Mouse (Mus musculus) skeletal muscle tissue, adult 2 months (tissue): ENCODE results near the gene Fam228b.
"Not testable (repeated sequence)": the region's sequence is repeated elsewhere in the genome, so short reads cannot be mapped to it uniquely, and the experiment has no call there.

ENCODE experiments used
- DNase-seq: peaks from one replicate; pipeline ENCODE4 v3.0.0-alpha.2; 2012; ENCODE audit warnings: low read depth, low spot score

Gene Fam228b

DNA sequence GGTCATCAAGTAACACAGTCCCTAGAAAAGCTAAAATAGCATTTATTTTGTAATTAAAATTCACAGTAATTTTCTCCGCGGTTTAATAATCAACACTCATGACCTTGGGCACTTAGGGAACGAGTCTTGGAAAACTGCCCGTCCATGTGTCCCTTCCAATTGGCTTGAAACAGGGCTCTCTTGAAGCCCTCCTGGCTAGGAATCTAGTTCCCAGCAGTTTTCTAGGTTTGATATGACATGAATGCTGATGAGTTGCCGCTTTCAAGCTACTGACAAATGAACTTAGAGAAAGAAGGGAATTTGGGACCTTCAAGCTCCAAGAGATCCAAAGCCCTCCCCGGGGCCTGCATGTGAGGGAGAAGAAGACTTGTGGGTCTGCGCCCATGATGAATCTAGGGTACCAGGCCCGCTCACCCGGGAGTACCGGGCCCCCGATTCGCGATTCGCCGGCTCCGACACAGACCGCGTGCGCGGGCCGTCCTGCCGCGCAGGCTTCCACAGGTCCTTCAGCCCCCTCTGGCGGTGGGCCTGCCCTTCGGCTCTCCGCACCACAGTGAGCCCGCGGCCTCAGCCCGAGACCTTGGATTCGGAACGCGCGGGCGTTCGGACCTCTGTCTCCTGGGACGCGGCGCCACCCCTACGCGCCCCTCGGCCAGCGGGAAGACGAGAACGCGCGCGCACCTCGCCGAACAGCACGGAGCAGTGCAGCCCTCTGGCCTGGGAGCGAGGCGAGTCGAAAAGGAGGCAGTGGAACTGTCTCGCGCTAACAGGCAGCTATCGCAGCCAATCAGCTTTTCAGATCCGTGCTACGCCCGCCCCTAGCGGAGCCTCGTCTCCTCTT lies at the start of gene Fam228b, which contains the start of gene Pfn4:
Gene Fam228b (minus strand): TSS at position 776 of the 841 bp plus-strand sequence.
Gene Pfn4 (plus strand): TSS at position 531 of the 841 bp plus-strand sequence.
- DNase-seq: peak; percentile 80

- DNase-seq: peak; percentile 94
These were observed 48.5 kb upstream of the Fam228b start, which contains the start of gene Sf3b6 for GRCm38 (mm10) chr12:4817361-4818101. Gene Sf3b6, plus strand, starts transcription at chr12:4817544.

DNA sequence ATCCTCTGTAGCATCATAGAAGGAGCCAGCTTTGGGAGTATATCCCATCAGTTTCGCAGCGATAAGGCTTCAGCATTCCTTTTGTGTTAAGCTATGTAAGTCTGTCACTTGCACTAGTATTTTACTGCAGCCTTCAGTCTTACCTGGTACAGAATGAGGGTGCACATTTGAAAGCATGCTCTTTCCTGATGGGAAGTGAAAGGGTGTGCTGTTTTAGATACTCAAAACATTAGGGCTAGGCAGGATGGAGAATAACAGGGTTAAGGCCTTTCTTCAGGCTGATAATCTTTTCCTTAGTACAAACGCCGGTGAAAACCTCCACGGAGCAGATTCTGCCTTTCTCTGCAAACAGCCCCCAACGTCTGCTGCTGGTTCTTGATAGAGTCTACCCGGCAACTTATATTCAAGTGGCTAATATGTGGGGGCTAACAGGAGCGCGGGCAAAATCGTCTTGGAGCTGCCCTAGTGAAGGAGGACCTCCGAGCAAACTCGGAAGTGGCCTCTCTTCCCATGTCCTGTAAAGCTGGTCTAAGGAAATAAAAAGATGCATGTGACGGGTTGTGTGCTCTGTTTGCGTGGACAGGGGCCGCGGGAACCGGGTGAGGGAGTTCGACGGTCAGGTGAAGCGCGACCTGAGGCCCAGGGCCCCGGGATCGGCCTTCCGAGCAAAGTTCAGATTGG lies 47.8 kb upstream of the Fam228b start:
- DNase-seq: no peak

GRCm38 (mm10) chr12:4813636-4814035 lies 44.6 kb upstream of the Fam228b start:
- DNase-seq: peak; percentile 39

- no peak for DNase-seq
These were observed 42.6 kb upstream of the Fam228b start for GRCm38 (mm10) chr12:4811705-4812104.

- DNase-seq: no peak
These were observed 42.0 kb upstream of the Fam228b start for GRCm38 (mm10) chr12:4811036-4811435.

DNA sequence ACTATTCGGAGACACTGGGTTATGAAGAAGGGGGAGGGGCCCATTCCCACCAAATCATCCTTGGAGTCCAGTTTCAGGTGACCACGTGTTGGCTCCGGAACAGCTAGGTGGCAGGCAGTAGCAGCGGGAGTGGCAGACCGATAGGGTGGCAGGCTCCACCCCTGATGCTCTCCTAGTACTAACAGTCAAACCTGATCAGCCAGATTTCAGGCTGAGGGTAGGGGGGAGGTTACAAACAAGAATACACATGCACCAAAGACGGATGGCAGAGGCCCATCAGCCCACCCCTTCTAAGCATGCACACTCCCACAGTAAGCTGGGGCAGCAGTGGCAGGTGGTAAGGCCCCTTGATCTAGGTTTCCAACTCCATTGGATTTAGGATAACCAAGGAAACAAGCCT lies 28.4 kb upstream of the Fam228b start:
- DNase-seq: not testable (repeated sequence)

- DNase-seq: no peak
These were observed 24.7 kb upstream of the Fam228b start for GRCm38 (mm10) chr12:4793718-4794117.

GRCm38 (mm10) chr12:4788128-4788527 lies 19.1 kb upstream of the Fam228b start:
- not testable (repeated sequence) for DNase-seq

- no peak for DNase-seq
These were observed 15.4 kb upstream of the Fam228b start for GRCm38 (mm10) chr12:4784466-4784865.

DNA sequence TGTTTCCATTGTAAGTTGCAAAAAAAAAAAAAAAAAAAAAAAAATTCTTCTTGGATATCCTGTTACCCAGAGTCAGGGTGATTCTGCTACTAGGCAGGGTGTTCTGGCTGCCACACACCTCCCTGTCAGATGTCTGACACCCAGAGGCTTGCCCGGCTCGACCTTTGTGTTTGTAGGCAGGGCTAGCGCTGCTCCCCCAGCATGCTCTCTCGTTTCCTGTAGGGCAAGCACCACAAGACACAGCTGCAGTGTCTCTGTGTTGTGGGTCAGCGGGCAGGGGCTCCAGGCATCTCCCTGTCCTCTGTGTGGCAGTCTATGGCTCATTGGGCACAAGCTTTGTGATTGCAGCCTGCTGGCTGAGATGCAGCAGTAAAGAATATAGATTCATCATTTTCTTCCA lies 14.5 kb upstream of the Fam228b start:
- no peak for DNase-seq

GRCm38 (mm10) chr12:4781725-4782404 lies 12.8 kb upstream of the Fam228b start:
- not testable (repeated sequence) for DNase-seq

- DNase-seq: no peak
These were observed 12.2 kb upstream of the Fam228b start for GRCm38 (mm10) chr12:4781270-4781669.

- no peak for DNase-seq
These were observed 11.2 kb upstream of the Fam228b start for GRCm38 (mm10) chr12:4780245-4780644.

DNA sequence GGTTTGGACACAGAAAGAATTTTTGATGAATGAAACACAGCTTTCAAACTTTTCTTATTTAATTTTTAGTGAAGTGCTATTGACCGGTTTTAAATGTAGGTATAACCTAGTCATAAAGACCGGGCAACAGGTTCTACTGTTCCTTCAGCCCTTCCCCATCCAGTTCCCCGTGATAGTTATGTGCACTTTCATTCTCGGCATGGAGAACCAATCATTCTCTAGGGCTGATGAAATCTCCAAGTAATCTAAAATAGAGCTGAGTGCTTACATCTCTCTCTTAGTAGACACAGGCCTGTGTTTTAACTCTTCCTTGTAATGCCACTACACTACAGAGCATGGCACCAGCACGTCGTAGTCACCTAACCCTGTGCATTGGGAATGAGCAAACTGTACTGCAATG lies 8.7 kb upstream of the Fam228b start:
- no peak for DNase-seq

DNA sequence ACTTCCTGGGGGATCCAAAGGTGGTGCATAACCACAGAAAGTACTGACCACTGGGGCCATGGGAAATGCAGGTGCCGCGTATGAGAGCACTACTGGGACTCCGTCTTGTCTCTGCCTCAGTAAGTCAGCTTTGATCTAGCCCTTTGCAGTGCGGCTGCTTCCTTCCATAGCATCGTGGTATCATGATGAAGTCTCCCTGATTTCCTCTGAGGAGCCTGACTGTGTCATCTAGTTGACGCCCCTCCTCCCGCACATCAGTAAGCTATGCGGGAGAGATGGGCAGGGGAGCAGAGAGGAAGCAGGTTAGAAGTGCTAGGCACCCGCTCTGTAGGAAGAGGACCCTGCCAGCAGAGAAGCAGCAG lies 6.5 kb upstream of the Fam228b start:
- no peak for DNase-seq

- DNase-seq: no peak
These were observed 6.0 kb upstream of the Fam228b start for GRCm38 (mm10) chr12:4774895-4775587.

DNA sequence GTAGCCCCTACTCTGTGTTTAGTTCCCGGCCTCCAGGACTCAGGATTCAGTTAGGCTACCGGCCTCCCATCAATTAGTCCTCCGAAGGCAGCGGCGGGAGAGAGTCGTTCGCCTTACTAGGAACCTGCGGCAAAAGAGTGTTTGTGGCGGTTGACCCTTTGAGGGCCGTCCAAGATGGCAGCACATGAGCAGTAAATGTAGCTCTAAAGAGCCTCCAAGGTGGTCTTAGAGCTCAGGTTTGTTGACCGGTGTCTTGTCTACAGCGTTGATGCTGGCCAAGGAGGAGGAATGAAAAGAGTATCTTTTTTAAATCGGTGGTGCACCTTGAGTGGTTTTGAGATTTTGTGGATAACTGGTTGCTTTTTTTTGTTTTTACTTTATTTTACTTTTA lies 261 bp upstream of the Fam228b start:
- no peak for DNase-seq

DNA sequence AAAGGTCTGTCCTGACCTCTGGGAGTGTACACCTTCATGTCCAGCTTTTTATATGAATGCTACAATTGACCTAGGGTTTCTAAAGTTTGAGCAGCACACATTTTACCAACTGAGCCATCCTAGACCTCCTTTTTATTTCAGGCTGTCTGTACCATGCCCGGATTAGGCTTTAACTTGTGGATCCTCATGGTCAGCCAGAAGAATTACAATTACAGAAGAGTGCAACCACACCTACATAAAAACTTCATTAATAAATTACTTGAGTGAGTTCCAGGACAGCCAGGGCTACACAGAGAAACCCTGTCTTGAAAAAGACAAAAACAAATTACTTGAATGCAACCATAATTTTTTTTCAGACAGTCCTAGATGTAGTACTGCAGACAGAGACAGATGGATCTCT lies 12.0 kb downstream of the Fam228b start:
- no peak for DNase-seq

GRCm38 (mm10) chr12:4754451-4754850 lies 14.6 kb downstream of the Fam228b start:
- DNase-seq: not testable (repeated sequence)

- peak; percentile 23 for DNase-seq
These were observed 24.6 kb downstream of the Fam228b start for GRCm38 (mm10) chr12:4744486-4744885.
